Mouse (Mus musculus): ENCODE measurements around the gene Atp2a2. TPM values are rescaled to one million over a fixed set of nuclear protein-coding genes. Genes with fewer than 3 reads are reported as not detected.

Atp2a2 gene
- polyA plus RNA-seq, 1 experiment from 2014 or later, result 11.3 TPM

DNA sequence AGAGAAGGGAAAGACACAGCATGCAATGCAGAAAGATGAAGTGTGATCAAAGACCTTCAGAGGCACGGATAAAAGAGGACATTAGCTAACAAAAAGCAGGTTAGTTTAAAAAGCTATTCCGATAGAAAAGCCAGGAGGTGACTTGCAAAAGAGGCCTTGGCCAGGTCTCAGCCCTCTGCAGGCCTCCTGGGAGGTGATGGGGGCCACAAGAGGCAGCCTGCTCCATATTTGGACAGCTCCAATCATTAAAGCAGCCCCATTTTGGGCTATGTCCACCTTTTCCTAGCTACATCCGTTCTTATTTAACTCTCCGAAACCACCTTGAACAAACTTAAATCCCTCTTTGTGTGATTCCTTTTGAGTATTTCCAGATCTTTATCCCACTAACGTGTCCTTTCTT lies 3.5 kb upstream of the Atp2a2 start:
- no peak overlapping the region for H3K4me2 ChIP-seq (ENCODE audit: low read depth, low read length)
- no peaks in the 10 kb centered on the region for H3K9me3 ChIP-seq (replicated peaks; ENCODE audit: control insufficient read depth, low read length)
- no peak overlapping the region for H3K4me3 ChIP-seq (ENCODE audit: low read depth, low read length)
- WGBS (ENCODE audit: insufficient replicate concordance), result 71% methylated on average over 5 of the region's 5 CpGs
- peaks cover 3% of the 10 kb centered on the region for H3K4me1 ChIP-seq (ENCODE audit: control insufficient read depth, low read depth, low read length)
- no peaks in the 10 kb centered on the region for H3K36me3 ChIP-seq (ENCODE audit: control insufficient read depth, insufficient read depth)
- ATAC-seq (ENCODE audit: low read depth), result no peak
- no peak overlapping the region for H3K9ac ChIP-seq (ENCODE audit: low read depth, low read length)
- no peak overlapping the region for H3K27ac ChIP-seq (ENCODE audit: low read length)
- H3K27me3 ChIP-seq (ENCODE audit: control insufficient read depth, insufficient read depth, low read depth, low read length), result peaks cover 5% of the 10 kb centered on the region

DNA sequence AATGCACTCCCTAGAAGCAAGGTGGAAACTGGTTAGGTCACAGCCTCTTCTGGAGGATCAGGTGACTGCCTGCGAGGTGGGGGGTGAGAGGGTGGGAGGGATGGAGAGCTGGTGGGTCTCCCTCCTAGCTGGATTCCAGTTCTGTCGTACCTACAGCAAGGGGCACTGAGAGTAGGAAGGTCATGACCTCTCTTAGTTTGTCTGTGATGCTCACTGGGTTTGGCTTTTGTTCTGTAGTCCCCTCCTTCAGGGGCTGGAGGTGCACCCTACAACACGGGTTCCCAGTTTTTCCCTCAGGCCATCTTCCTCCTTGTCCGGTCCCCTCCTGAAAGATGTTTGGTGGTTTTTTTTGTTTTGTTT lies 1.7 kb upstream of the Atp2a2 start:
- Histone ChIP-seq H3K9ac (ENCODE audit: low read depth, low read length) (no peak overlapping the region), H3K27me3 (ENCODE audit: control insufficient read depth, insufficient read depth, low read depth, low read length) (peaks cover 5% of the 10 kb centered on the region), H3K4me2 (ENCODE audit: low read depth, low read length) (no peak overlapping the region), H3K27ac (ENCODE audit: low read length) (no peak overlapping the region), H3K4me1 (ENCODE audit: control insufficient read depth, low read depth, low read length) (peaks cover 10% of the 10 kb centered on the region), H3K36me3 (ENCODE audit: control insufficient read depth, insufficient read depth) (no peaks in the 10 kb centered on the region; the same call in 1 of the 2 replicates), H3K9me3 (replicated peaks; ENCODE audit: control insufficient read depth, low read length) (no peaks in the 10 kb centered on the region), H3K4me3 (ENCODE audit: low read depth, low read length) (no peak overlapping the region)
- 62% methylated on average over 4 of the region's 4 CpGs for WGBS (ENCODE audit: insufficient replicate concordance)
- ATAC-seq (ENCODE audit: low read depth), result no peak

GRCm38 (mm10) chr5:122503015-122503759 lies 1.2 kb upstream of the Atp2a2 start:
- Histone ChIP-seq H3K9me3 (replicated peaks; ENCODE audit: control insufficient read depth, low read length) (no peaks in the 10 kb centered on the region), H3K36me3 (ENCODE audit: control insufficient read depth, insufficient read depth) (peaks cover 1% of the 10 kb centered on the region), H3K4me2 (ENCODE audit: low read depth, low read length) (peak overlapping the region; percentile 97), H3K9ac (ENCODE audit: low read depth, low read length) (peak overlapping the region; percentile 86), H3K27ac (ENCODE audit: low read length) (no peak overlapping the region), H3K4me3 (ENCODE audit: low read depth, low read length) (peak overlapping the region; percentile 100), H3K4me1 (ENCODE audit: control insufficient read depth, low read depth, low read length) (peaks cover 10% of the 10 kb centered on the region), H3K27me3 (ENCODE audit: control insufficient read depth, insufficient read depth, low read depth, low read length) (peaks cover 5% of the 10 kb centered on the region)
- ATAC-seq (ENCODE audit: low read depth), result no peak
- WGBS (ENCODE audit: insufficient replicate concordance), result 49% methylated on average over 15 of the region's 15 CpGs

DNA sequence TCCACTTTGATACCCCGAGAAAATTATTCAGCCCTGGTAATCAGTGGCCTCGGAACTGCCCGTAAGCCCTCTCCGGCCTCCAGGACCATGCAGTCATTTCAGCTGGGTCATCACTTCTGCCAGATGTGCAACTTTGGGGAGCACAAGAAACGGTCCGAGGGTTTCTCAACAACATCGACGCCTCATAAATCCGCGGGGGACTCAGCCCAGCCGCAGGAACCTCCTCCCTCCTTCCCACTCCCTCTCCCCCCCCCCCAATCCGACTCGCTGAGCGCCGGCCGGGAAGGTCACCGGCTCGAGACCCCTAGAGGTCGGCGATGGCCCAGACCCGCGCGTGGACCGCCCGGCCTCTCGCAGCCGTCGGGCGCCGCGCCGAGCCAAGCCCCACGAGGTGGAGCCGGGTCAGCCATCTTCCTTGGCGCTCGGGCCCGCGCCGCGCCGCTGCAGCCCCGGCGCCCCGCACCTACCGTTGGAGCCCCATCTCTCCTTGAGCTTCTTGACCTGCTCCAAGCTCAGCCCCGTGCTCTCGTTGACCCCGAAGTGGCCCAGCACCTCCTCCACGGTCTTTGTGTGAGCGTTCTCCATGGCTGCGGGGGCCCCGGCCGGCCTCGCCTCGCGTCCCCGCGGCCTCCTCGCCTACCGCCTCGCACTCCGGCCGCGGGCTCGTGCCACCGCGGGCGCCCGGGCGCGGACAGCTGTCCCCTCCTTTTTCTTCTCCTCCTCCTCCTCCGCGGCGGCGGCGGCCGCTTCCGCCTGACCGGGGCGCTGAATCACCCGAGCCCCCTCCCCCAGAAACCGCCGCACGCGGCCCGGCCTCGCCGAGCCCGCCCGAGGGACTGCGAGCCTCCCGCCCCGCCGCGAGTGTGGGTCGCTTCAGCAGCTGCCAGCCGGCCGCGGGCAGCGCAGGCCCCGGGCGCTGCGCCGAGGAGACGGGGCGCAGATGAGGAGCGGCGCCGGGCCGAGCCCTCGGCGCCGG lies 636 bp downstream of the Atp2a2 start:
- WGBS (ENCODE audit: insufficient replicate concordance), result under 1% methylated on average over 105 of the region's 113 CpGs
- peaks cover 5% of the 10 kb centered on the region for H3K27me3 ChIP-seq (ENCODE audit: control insufficient read depth, insufficient read depth, low read depth, low read length)

DNA sequence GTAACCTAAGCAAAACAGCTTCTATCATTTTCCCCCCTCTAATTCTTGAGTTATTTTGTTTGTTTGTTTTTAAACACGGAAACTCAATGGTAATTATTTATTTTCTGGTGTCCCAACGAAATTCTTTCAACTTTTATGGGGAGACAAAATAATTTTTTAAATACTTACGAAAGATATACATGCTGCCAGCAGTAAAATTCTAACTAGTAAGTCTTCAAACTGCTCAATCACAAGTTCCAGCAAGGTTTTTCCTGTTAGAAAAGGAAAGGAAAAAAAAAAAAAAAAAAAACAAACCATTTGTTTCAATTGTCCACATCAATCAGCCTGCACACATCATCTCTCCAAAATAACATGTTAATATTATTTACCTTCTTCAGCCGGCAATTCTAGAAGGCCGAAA lies 1.5 kb downstream of the Atp2a2 start:
- peak overlapping the region; percentile 83 for H3K4me2 ChIP-seq (ENCODE audit: low read depth, low read length)
- H3K27ac ChIP-seq (ENCODE audit: low read length), result peak overlapping the region; percentile 97; the same call in 1 of the 2 replicates
- peaks cover 16% of the 10 kb centered on the region for H3K4me1 ChIP-seq (ENCODE audit: control insufficient read depth, low read depth, low read length)
- no peaks in the 10 kb centered on the region for H3K9me3 ChIP-seq (replicated peaks; ENCODE audit: control insufficient read depth, low read length)
- no peak for ATAC-seq (ENCODE audit: low read depth)
- peaks cover 12% of the 10 kb centered on the region for H3K36me3 ChIP-seq (ENCODE audit: control insufficient read depth, insufficient read depth)
- WGBS (ENCODE audit: insufficient replicate concordance), result 19% methylated on average over 5 of the region's 5 CpGs
- H3K27me3 ChIP-seq (ENCODE audit: control insufficient read depth, insufficient read depth, low read depth, low read length), result peaks cover 5% of the 10 kb centered on the region
- H3K4me3 ChIP-seq (ENCODE audit: low read depth, low read length), result peak overlapping the region; percentile 100
- H3K9ac ChIP-seq (ENCODE audit: low read depth, low read length), result peak overlapping the region; percentile 99

More for the DNA sequence above, 636 bp downstream of the Atp2a2 start:
- ATAC-seq (ENCODE audit: low read depth), result peak; percentile 23
- Histone ChIP-seq H3K27ac (ENCODE audit: low read length) (peak overlapping the region; percentile 97), H3K36me3 (ENCODE audit: control insufficient read depth, insufficient read depth) (peaks cover 6% of the 10 kb centered on the region), H3K4me2 (ENCODE audit: low read depth, low read length) (peak overlapping the region; percentile 83), H3K4me3 (ENCODE audit: low read depth, low read length) (peak overlapping the region; percentile 100), H3K4me1 (ENCODE audit: control insufficient read depth, low read depth, low read length) (peaks cover 16% of the 10 kb centered on the region), H3K9me3 (replicated peaks; ENCODE audit: control insufficient read depth, low read length) (no peaks in the 10 kb centered on the region), H3K9ac (ENCODE audit: low read depth, low read length) (peak overlapping the region; percentile 99)

DNA sequence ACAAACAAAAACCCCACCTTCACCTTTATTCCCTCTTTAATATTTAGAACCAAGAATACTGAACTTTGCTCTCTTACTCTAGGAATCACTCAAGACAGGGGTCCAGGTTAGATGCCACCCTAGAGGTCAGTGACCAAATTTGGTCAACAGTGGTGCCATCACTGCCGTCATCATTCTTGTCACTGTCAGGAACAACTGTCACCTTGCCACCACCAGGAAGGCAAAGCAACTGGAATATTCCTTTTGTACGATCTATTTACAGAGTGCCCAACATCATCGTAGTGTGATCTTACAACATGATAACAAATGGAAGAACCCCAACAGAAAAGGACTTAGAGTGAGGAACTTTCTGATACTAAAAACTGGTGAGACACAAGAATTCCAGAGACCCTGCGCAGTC lies 1.9 kb downstream of the Atp2a2 start:
- Histone ChIP-seq H3K9me3 (replicated peaks; ENCODE audit: control insufficient read depth, low read length) (no peaks in the 10 kb centered on the region), H3K4me2 (ENCODE audit: low read depth, low read length) (peak overlapping the region; percentile 83), H3K4me1 (ENCODE audit: control insufficient read depth, low read depth, low read length) (peaks cover 16% of the 10 kb centered on the region), H3K27me3 (ENCODE audit: control insufficient read depth, insufficient read depth, low read depth, low read length) (peaks cover 5% of the 10 kb centered on the region), H3K36me3 (ENCODE audit: control insufficient read depth, insufficient read depth) (peaks cover 13% of the 10 kb centered on the region), H3K9ac (ENCODE audit: low read depth, low read length) (peak overlapping the region; percentile 34), H3K27ac (ENCODE audit: low read length) (no peak overlapping the region), H3K4me3 (ENCODE audit: low read depth, low read length) (peak overlapping the region; percentile 47)
- no peak for ATAC-seq (ENCODE audit: low read depth)
- 28% methylated on average over 4 of the region's 4 CpGs for WGBS (ENCODE audit: insufficient replicate concordance)

- ATAC-seq (ENCODE audit: low read depth), result no peak
- Histone ChIP-seq H3K9me3 (replicated peaks; ENCODE audit: control insufficient read depth, low read length) (no peaks in the 10 kb centered on the region), H3K4me3 (ENCODE audit: low read depth, low read length) (no peak overlapping the region), H3K4me1 (ENCODE audit: control insufficient read depth, low read depth, low read length) (peaks cover 16% of the 10 kb centered on the region), H3K27ac (ENCODE audit: low read length) (no peak overlapping the region), H3K4me2 (ENCODE audit: low read depth, low read length) (no peak overlapping the region), H3K36me3 (ENCODE audit: control insufficient read depth, insufficient read depth) (peaks cover 22% of the 10 kb centered on the region), H3K9ac (ENCODE audit: low read depth, low read length) (no peak overlapping the region), H3K27me3 (ENCODE audit: control insufficient read depth, insufficient read depth, low read depth, low read length) (no peaks in the 10 kb centered on the region)
- 62% methylated on average over 2 of the region's 2 CpGs for WGBS (ENCODE audit: insufficient replicate concordance)
Observed at GRCm38 (mm10) chr5:122498046-122498445, 4.0 kb downstream of the Atp2a2 start.

DNA sequence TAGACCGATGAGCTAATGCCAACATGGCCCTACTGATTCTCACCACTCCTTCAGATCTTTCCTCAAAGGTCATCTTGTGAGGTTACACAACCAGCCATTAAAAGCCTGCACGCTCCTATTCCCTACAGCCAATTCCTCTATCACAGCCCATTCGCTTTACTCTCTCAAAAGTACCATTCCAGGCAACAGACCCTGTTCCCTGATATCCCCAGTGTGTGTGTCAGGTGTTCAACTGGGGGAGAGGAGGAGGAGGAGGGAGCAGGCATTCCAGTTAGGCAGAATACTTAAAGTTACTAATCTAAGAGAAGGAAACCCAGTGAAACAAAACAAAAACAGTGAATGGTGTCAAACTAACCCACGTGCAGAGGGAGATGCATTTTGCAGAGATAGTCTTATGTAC lies 5.0 kb downstream of the Atp2a2 start:
- Histone ChIP-seq H3K27me3 (ENCODE audit: control insufficient read depth, insufficient read depth, low read depth, low read length) (no peaks in the 10 kb centered on the region), H3K4me2 (ENCODE audit: low read depth, low read length) (no peak overlapping the region), H3K27ac (ENCODE audit: low read length) (no peak overlapping the region), H3K36me3 (ENCODE audit: control insufficient read depth, insufficient read depth) (peaks cover 25% of the 10 kb centered on the region), H3K9me3 (replicated peaks; ENCODE audit: control insufficient read depth, low read length) (no peaks in the 10 kb centered on the region), H3K4me1 (ENCODE audit: control insufficient read depth, low read depth, low read length) (peaks cover 13% of the 10 kb centered on the region), H3K9ac (ENCODE audit: low read depth, low read length) (no peak overlapping the region), H3K4me3 (ENCODE audit: low read depth, low read length) (no peak overlapping the region)
- WGBS (ENCODE audit: insufficient replicate concordance), result 84% methylated on average over 4 of the region's 4 CpGs
- ATAC-seq (ENCODE audit: low read depth), result no peak

DNA sequence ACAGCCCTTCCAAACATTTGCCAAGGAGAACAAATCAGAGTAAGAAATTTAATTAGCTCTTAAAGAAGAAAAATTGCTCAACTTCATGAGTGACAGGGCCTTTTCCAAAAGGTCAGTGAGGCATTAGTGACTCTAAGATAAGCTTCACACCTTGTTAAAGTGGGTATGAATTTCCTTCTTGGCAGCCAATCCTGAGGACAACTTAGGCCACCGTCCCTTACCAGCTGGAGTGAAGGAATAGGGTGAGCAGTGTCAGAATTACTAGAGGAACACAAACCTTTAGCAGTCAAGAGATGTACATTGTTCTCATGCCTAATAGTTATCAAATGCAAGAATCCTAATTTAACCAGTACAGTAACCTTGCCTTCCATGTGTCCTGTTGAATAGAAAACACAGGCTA lies 7.6 kb downstream of the Atp2a2 start:
- H3K4me3 ChIP-seq (ENCODE audit: low read depth, low read length), result no peak overlapping the region
- no peak overlapping the region for H3K4me2 ChIP-seq (ENCODE audit: low read depth, low read length)
- peaks cover 45% of the 10 kb centered on the region for H3K36me3 ChIP-seq (ENCODE audit: control insufficient read depth, insufficient read depth)
- H3K27me3 ChIP-seq (ENCODE audit: control insufficient read depth, insufficient read depth, low read depth, low read length), result no peaks in the 10 kb centered on the region
- 70% methylated on average over 1 of the region's 1 CpGs for WGBS (ENCODE audit: insufficient replicate concordance)
- H3K9ac ChIP-seq (ENCODE audit: low read depth, low read length), result no peak overlapping the region
- H3K4me1 ChIP-seq (ENCODE audit: control insufficient read depth, low read depth, low read length), result peaks cover 6% of the 10 kb centered on the region
- no peaks in the 10 kb centered on the region for H3K9me3 ChIP-seq (replicated peaks; ENCODE audit: control insufficient read depth, low read length)
- H3K27ac ChIP-seq (ENCODE audit: low read length), result no peak overlapping the region
- ATAC-seq (ENCODE audit: low read depth), result no peak

Measured in liver, embryonic 16.5 days (tissue).